Mouse (Mus musculus): ENCODE results near the gene Gga3. TPM values are rescaled to one million over a fixed set of nuclear protein-coding genes. Genes with fewer than 3 reads are reported as not detected.

Gene Gga3
- 6.8 and 9.8 TPM in 2 replicates for polyA plus RNA-seq (2015; fragmentation: Nextera tagmentation; extraction: Ambion mirVana)

DNA sequence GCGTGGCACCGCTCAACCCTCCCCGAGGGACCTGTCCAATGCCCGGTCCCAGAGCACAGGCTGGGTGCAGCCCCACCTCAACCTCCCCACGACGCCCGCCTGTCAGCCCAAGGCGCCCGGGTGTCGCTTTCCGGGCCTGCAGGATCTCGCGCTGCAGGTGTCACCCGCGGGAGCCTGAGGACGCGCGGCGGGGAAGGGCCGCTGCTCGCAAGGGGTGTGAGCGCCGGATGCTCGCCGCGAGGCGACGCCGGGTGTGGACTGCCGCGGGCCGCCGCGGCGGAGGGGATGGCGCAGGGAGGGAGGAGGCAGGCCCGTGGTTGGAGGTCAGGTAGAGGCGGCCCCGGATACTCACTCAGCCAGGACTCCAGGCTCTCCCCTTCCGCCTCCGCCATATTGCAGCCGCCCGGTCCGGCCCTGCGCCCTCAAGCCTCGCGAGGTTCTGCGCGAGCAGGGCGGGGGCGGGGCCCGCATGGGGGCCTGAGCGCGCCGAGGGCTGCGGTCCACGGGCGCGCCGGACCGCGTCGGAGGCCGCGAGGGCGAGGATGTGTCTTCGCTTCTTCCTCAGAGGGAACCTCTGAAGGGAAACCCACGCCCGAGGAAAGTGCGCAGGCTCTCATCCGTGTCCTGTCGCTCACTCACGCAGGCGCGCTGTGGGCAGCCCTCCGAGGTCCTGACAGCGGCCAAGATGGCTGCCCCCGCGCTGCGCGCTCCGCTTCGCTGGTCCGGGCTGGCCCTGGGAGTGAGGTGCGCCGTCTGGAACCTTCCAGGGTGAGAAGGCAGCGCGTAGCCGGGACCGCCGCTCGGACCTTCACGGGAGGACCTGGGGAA is at the start of gene Gga3, which contains the start of gene Mrps7:
Gga3 (minus strand) TSS at position 576 of the 828 bp plus-strand sequence.
Mrps7 (plus strand) TSS at position 450 of the 828 bp plus-strand sequence.

DNA sequence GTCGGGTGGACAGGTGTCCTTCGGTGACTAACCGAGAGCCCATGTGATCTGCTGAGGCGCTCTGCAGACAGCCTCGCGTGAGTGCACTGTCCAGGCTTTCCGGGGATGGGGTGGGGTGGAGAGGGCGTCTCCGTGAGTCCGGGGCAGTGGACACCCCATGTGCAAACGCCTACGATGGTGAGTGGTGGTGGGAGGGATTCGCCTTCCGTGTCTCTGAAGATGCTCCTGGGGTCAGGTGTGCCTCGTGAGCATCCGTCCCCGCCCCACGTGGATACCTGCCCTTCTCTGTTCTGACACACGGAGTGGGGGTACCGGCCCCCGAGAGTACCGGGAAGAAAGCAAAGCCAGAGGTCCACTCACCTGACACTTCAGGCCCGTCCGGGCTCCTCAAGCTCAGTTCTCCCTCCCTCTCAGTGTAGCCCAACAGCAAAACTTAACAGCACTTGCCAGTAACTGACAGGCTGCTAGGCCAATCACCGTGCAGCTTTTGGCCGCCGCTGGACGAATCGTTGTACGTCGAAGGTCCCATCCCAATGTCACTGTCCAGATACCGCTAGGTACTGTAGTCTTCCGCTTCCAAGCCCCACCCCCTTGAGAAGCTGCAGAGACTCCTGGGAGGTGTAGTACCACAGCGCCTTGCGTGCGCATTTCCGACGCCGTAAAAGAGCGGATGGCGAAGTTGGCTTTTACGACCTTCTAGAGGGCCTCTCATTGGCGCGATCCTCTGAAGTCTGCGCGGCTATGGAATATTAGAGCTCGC is 24.0 kb upstream of the Gga3 start, which contains the start of gene Slc25a19:
Slc25a19 (minus strand) TSS at position 591 of the 760 bp plus-strand sequence.

DNA sequence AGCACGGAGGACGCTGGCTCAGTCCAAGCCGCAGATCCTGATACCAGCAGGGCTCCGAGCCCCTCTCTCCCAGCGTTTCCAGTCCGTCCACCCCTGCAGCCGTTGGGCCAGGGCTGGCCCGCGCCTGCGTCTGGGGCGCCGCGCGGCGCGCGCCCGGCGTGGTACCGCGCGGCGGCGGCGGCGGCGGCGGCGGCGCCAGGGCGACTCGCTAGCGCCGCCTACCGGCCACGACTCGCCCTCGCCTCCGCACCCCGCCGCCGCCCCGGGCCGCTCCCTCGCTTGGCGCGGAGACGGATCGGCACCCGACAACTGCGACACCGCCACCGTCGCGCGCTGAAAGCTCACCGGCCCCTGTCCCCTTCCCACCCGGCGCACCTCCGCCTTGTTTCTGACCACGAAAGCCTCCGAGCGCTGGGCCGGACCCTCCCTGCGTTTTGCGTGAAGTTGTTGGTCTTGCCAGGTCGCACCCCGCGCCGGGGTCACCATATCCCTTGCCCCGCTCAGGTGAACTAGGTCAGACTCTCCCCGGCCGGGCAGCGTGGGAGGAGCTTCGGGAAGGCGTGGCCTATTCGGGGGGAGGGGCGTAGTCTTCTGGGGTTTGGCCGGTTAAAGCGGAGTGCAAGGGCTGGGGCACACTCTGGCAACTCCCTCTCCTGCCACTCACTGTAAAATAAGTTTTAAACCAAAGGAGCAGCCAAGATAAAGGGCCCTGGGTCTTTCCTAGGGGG is 8.7 kb upstream of the Gga3 start, which contains the start of gene Mif4gd:
Mif4gd (minus strand) TSS at position 560 of the 728 bp plus-strand sequence.

DNA sequence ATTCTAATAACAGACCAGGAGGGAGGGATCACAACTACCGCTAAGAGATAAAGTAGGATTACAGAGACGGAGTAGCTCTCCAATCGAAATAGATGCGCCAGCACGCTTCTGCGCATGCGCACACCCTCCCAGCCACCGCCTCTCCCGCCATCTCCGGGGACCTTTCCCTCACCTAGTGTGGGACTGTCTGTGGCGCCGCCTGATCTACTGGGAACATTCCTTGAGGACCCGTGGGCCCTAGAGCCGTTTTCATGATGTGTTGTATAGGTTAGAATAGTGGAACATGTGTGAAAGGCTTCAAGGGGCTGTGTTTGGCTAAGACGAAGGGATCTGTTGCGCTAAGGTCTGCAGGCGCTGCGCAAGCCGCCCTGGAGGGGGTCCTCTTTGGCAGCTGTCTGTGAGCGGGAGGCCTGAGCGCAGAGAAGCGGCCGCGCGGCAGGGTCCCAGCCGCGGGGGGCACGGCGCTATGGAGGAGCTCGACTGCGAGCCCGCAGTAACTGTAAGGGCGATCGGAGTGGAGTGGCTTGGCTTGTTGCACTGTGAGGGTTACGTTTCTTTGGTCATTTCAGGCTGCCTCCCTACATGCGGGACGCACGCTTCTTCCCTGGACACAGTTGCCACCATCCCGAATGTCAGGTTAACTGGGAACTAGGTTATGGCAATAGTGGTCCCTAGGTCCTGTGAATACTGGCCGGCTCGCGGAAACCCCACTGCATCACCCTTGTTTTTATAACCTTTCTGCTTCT is 39.6 kb downstream of the Gga3 start, which contains the start of gene Nup85:
Nup85 (plus strand) TSS at position 371 of the 746 bp plus-strand sequence.

DNA sequence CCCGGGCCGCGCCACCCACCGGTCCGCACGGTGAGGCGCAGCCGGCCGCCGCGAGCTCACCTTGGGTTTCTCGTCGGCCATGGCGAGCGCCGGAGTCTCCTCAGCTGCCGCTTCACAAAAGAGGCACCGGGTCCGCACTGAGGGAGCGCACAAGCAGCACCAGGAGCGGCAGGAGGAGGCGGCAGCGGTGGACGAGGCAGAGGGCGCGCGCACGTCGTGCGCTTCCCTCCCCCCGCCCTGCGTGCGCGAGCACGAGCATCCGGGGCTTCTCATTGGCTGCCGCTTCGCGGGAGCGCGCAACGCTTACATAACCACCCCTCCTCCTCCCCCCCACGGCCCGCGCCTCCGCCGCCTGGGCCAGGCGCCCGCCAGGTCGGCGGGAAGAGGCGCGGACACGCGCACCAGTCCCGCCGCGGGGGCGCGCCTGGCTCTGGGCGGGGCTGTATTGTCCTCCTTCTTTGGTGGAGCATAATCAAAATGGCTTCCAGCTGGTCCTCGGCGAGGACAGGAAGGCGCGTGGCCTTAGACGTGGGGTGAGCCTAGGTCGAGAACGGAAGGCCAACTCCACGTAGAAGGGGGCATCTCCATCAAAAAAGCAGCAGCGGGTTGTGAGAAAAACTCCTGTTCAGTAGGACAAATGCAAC is 67.7 kb downstream of the Gga3 start, which contains the start of gene Sumo2:
Sumo2 (minus strand) TSS at position 239 of the 644 bp plus-strand sequence.

Other genes starting within 250 kb of the Gga3 start
- 5.1 and 5.5 TPM in 2 replicates for gene Hid1, start 236.3 kb downstream of the Gga3 start, polyA plus RNA-seq (2015; fragmentation: Nextera tagmentation; extraction: Ambion mirVana)
- gene Cdr2l, start 222.1 kb downstream of the Gga3 start, polyA plus RNA-seq (2015; fragmentation: Nextera tagmentation; extraction: Ambion mirVana): 5.0 and 6.7 TPM in 2 replicates
- 125 TPM in 2 replicates for gene Mrpl58, start 200.3 kb downstream of the Gga3 start, polyA plus RNA-seq (2015; fragmentation: Nextera tagmentation; extraction: Ambion mirVana)
- 1,386 and 1,505 TPM in 2 replicates for gene Atp5h, start 184.1 kb downstream of the Gga3 start, polyA plus RNA-seq (2015; fragmentation: Nextera tagmentation; extraction: Ambion mirVana)
- 8.6 and 9.3 TPM in 2 replicates for gene Kctd2, start 183.9 kb downstream of the Gga3 start, polyA plus RNA-seq (2015; fragmentation: Nextera tagmentation; extraction: Ambion mirVana)
- not detected in 2 replicates for gene Trim80, start 163.5 kb downstream of the Gga3 start, polyA plus RNA-seq (2015; fragmentation: Nextera tagmentation; extraction: Ambion mirVana)
- gene Slc16a5, start 141.6 kb downstream of the Gga3 start, polyA plus RNA-seq (2015; fragmentation: Nextera tagmentation; extraction: Ambion mirVana): 0.15 and 0.23 TPM in 2 replicates
- gene Armc7, start 128.4 kb downstream of the Gga3 start, polyA plus RNA-seq (2015; fragmentation: Nextera tagmentation; extraction: Ambion mirVana): 2.2 and 3.2 TPM in 2 replicates
- gene Nt5c, start 112.2 kb downstream of the Gga3 start, polyA plus RNA-seq (2015; fragmentation: Nextera tagmentation; extraction: Ambion mirVana): 27.5 and 42.0 TPM in 2 replicates
- gene Jpt1, start 89.7 kb downstream of the Gga3 start, polyA plus RNA-seq (2015; fragmentation: Nextera tagmentation; extraction: Ambion mirVana): 563 and 597 TPM in 2 replicates
- gene Sumo2, start 67.8 kb downstream of the Gga3 start, polyA plus RNA-seq (2015; fragmentation: Nextera tagmentation; extraction: Ambion mirVana): 392 and 414 TPM in 2 replicates
- 41.2 and 48.4 TPM in 2 replicates for gene Nup85, start 39.6 kb downstream of the Gga3 start, polyA plus RNA-seq (2015; fragmentation: Nextera tagmentation; extraction: Ambion mirVana)
- 94.2 and 98.5 TPM in 2 replicates for gene Mrps7, start 126 bp downstream of the Gga3 start, polyA plus RNA-seq (2015; fragmentation: Nextera tagmentation; extraction: Ambion mirVana)
- gene Mif4gd, start 8.9 kb upstream of the Gga3 start, polyA plus RNA-seq (2015; fragmentation: Nextera tagmentation; extraction: Ambion mirVana): 30.1 and 42.9 TPM in 2 replicates
- gene Slc25a19, start 24.2 kb upstream of the Gga3 start, polyA plus RNA-seq (2015; fragmentation: Nextera tagmentation; extraction: Ambion mirVana): 18.5 and 27.4 TPM in 2 replicates
- 83.7 and 94.0 TPM in 2 replicates for gene Grb2, start 104.5 kb upstream of the Gga3 start, polyA plus RNA-seq (2015; fragmentation: Nextera tagmentation; extraction: Ambion mirVana)
- gene Tmem94, start 161.4 kb upstream of the Gga3 start, polyA plus RNA-seq (2015; fragmentation: Nextera tagmentation; extraction: Ambion mirVana): 13.5 and 14.3 TPM in 2 replicates
- gene Caskin2, start 209.6 kb upstream of the Gga3 start, polyA plus RNA-seq (2015; fragmentation: Nextera tagmentation; extraction: Ambion mirVana): 7.4 and 7.9 TPM in 2 replicates
- 18.6 and 21.4 TPM in 2 replicates for gene Tsen54, start 210.7 kb upstream of the Gga3 start, polyA plus RNA-seq (2015; fragmentation: Nextera tagmentation; extraction: Ambion mirVana)
- 13.0 and 14.3 TPM in 2 replicates for gene Llgl2, start 220.0 kb upstream of the Gga3 start, polyA plus RNA-seq (2015; fragmentation: Nextera tagmentation; extraction: Ambion mirVana)